Mouse (Mus musculus) thymus, postnatal 25 days (tissue): ENCODE results near the gene Tbl1xr1.

Experiments
- DNase-seq: peaks from one replicate; pipeline ENCODE4 v3.0.0; 2022

The Tbl1xr1 gene

DNA sequence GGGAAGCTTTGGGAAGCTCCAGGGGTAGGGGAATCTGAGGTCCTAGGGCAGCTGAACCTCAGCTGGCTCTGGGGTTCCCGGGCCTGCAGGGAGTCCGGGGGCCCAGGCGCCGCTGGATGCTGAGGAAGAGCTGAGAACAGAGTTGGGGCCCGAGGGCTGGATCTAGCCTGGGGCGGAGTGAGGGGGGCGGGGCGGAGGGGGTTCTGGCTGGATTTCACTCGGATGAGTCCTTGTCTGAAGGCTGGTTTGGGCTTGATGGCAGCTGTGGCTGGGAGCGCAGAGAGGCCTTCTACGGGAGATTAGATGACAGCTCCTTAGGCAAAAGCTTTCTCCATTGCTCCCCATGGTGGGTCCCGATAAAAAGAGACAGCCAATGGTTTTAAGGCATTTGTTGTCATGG, 145.9 kb downstream of the Tbl1xr1 start:
- no peak for DNase-seq

DNA sequence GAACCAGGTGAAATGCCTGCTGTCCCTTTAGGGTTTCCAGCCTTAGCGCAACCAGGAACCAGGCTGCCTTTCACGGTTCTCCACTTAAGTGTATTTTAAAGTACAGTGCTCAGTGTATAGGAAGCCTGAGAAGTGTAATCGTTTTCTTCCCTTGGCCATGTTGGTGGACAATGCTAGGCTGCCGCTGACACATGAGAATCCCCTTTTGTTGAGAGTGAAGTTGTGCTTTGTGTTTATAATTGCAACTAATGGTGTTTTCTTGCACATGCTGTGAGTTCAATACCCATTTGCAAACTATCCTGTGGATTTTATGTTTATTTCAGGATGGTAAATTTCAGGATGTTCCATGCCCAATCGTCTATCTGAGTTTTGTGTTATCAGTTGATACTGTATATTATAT, 146.6 kb downstream of the Tbl1xr1 start:
- no peak for DNase-seq

DNA sequence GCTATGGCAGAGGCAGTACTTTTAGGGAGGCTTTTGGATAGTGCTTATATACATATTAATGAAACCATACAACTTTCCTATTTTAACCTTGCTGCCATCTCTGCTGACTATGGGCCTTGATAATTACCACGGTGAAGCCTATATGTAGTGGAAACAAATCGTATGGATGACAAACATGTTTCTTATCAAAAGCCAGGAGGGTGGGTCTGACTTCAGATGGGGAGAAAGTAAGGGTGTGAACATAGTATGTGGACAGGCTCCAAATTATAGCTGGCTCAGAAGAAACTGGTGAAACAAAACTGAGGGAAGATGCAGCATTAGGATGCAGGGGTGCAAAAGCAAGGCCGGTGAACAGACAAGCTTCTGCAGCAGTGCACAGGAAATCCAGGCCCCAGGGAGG, 151.6 kb downstream of the Tbl1xr1 start:
- no peak for DNase-seq

- DNase-seq: no peak
Measured at GRCm38 (mm10) chr3:22230635-22231034, 154.2 kb downstream of the Tbl1xr1 start.

- no peak for DNase-seq
Measured at GRCm38 (mm10) chr3:22238106-22238900, 161.9 kb downstream of the Tbl1xr1 start.
